Mouse (Mus musculus) embryonic facial prominence, embryonic 14.5 days (tissue): ENCODE measurements around the gene Unc45b. TPM values are rescaled to one million over a fixed set of nuclear protein-coding genes. Genes with fewer than 3 reads are reported as not detected.
A peak's percentile ranks its signal among the peaks of the same experiment; 100 is the strongest.
"Not testable (repeated sequence)": the region's sequence is repeated elsewhere in the genome, so short reads cannot be mapped to it uniquely, and the experiment has no call there.

Source experiments
- ATAC-seq: fragments of 200-750 bp; cut with Nextera tagmentation; 2 replicates; pipeline ENCODE4 v1.8.0; 2017; ENCODE audit warnings: low read depth, moderate number of reproducible peaks, moderate TSS enrichment
- DNase-seq: peaks from one replicate; pipeline ENCODE4 v3.0.0-alpha.2; 2015; ENCODE audit warnings: low spot score
- H3K27ac ChIP-seq: fragments of 300-500 bp; sonication (generic); replicated peaks from 2 replicates; pipeline ENCODE4 v1.5.1; 2014; ENCODE audit warnings: low read depth, mild to moderate bottlenecking, low read length, moderate library complexity
- H3K27me3 ChIP-seq: fragments of 300-500 bp; sonication (generic); replicated peaks from 2 replicates; pipeline ENCODE4 v1.6.1; 2014; ENCODE audit warnings: low read length; ENCODE audit not compliant: control insufficient read depth, insufficient read depth
- H3K36me3 ChIP-seq: fragments of 300-500 bp; sonication (generic); 2 replicates; pipeline ENCODE4 v1.6.1; 2014; ENCODE audit warnings: low read length, mixed read lengths; ENCODE audit not compliant: control insufficient read depth, insufficient read depth
- H3K4me1 ChIP-seq: fragments of 300-500 bp; sonication (generic); 2 replicates; pipeline ENCODE4 v1.6.1; 2014; ENCODE audit warnings: antibody characterized with exemption, low read length; ENCODE audit not compliant: control insufficient read depth, insufficient read depth
- H3K4me2 ChIP-seq: fragments of 300-500 bp; sonication (generic); 2 replicates; pipeline ENCODE4 v1.6.1; 2014; ENCODE audit warnings: low read depth, mild to moderate bottlenecking, low read length, moderate library complexity, mixed read lengths
- H3K4me3 ChIP-seq: fragments of 300-500 bp; sonication (generic); 2 replicates; pipeline ENCODE4 v1.5.1; 2014; ENCODE audit warnings: low read depth, mild to moderate bottlenecking, low read length
- H3K9ac ChIP-seq: fragments of 300-500 bp; sonication (generic); 2 replicates; pipeline ENCODE4 v1.6.1; 2014; ENCODE audit warnings: low read depth, mild to moderate bottlenecking, low read length, moderate library complexity, mixed read lengths
- H3K9me3 ChIP-seq: fragments of 300-500 bp; sonication (generic); 2 replicates; pipeline ENCODE4 v1.6.1; 2016; ENCODE audit warnings: low read length; ENCODE audit not compliant: control insufficient read depth
- WGBS: fragments of 180-500 bp; shearing (Covaris S2); extraction: QIAGEN DNeasy Blood & Tissue Kit; methylation state at CpG from one replicate; pipeline ENCODE4 v1.1.7; 2014; 5-methylcytosine and 5-hydroxymethylcytosine counted together
- polyA plus RNA-seq: library from polyadenylated mRNA; unstranded; fragments of >200 nt; fragmentation: Nextera tagmentation; extraction: Ambion mirVana; gene quantifications from 2 replicates; pipeline ENCODE4 v1.2.1, GENCODE M21; 2014

Unc45b gene
- polyA plus RNA-seq, 1 experiment from 2014 or later = 44.5 TPM

- Histone ChIP-seq H3K4me2 (no peak overlapping the region), H3K4me3 (no peak overlapping the region), H3K27ac (no peak overlapping the region), H3K27me3 (no peaks in the 10 kb centered on the region), H3K36me3 (peaks cover 60% of the 10 kb centered on the region), H3K4me1 (0 out of 2 replicates have a peak, but pooled peaks cover 5% of the 10 kb centered on the region), H3K9ac (no peak overlapping the region), H3K9me3 (no peaks in the 10 kb centered on the region)
- DNase-seq (no peak), ATAC-seq (no peak)
- WGBS = 90% methylated on average over 5 of the region's 5 CpGs
Measured at GRCm38 (mm10) chr11:82905816-82906215, 4.5 kb upstream of the Unc45b start.

GRCm38 (mm10) chr11:82907651-82908607 lies 2.4 kb upstream of the Unc45b start, which contains the start of gene Nle1:
Gene Nle1, minus strand, starts transcription at chr11:82908411.
- ATAC-seq = peak; percentile 81
- no peaks in the 10 kb centered on the region for H3K9me3 ChIP-seq
- DNase-seq = peak; percentile 93
- H3K4me3 ChIP-seq = peak within 1 kb of the TSS; percentile 85
- under 1% methylated on average over 58 of the region's 73 CpGs for WGBS
- H3K36me3 ChIP-seq = peaks cover 39% of the 10 kb centered on the region
- no peaks in the 10 kb centered on the region for H3K27me3 ChIP-seq
- H3K9ac ChIP-seq = peak within 1 kb of the TSS; percentile 86
- peak within 1 kb of the TSS; percentile 80 for H3K4me2 ChIP-seq
- 0 out of 2 replicates have a peak, but pooled peaks cover 5% of the 10 kb centered on the region for H3K4me1 ChIP-seq
- H3K27ac ChIP-seq = no peak within 1 kb of the TSS

- no peak for DNase-seq
- 0 out of 2 replicates have a peak, but pooled peaks cover 5% of the 10 kb centered on the region for H3K4me1 ChIP-seq
- peaks cover 32% of the 10 kb centered on the region for H3K36me3 ChIP-seq
- H3K27me3 ChIP-seq = no peaks in the 10 kb centered on the region
- H3K4me2 ChIP-seq = peak overlapping the region; percentile 80
- 71% methylated on average over 6 of the region's 10 CpGs for WGBS
- H3K4me3 ChIP-seq = peak overlapping the region; percentile 85
- no peak overlapping the region for H3K27ac ChIP-seq
- no peaks in the 10 kb centered on the region for H3K9me3 ChIP-seq
- H3K9ac ChIP-seq = peak overlapping the region; percentile 86
- no peak for ATAC-seq
Measured at GRCm38 (mm10) chr11:82908608-82908989, 1.8 kb upstream of the Unc45b start.

- Histone ChIP-seq H3K27me3 (no peaks in the 10 kb centered on the region), H3K4me2 (no peak overlapping the region), H3K9me3 (no peaks in the 10 kb centered on the region), H3K36me3 (peaks cover 10% of the 10 kb centered on the region; the same call in 1 of the 2 replicates), H3K9ac (no peak overlapping the region), H3K4me1 (0 out of 2 replicates have a peak, but pooled peaks cover 5% of the 10 kb centered on the region), H3K4me3 (no peak overlapping the region), H3K27ac (no peak overlapping the region)
- DNase-seq (peak; percentile 33), ATAC-seq (peak; percentile 46; the same call in 1 of the 2 replicates)
- 79% methylated on average over 11 of the region's 11 CpGs for WGBS
Measured at GRCm38 (mm10) chr11:82910679-82911389, 484 bp downstream of the Unc45b start.

GRCm38 (mm10) chr11:82914711-82915352 lies 4.5 kb downstream of the Unc45b start:
- Histone ChIP-seq H3K4me3 (no peak overlapping the region), H3K36me3 (no peaks in the 10 kb centered on the region)
- 8% methylated on average over 16 of the region's 16 CpGs for WGBS

GRCm38 (mm10) chr11:82920768-82921167 lies 10.4 kb downstream of the Unc45b start:
- WGBS = 46% methylated on average over 9 of the region's 10 CpGs
- H3K9ac ChIP-seq = no peak overlapping the region
- ATAC-seq = no peak

More at GRCm38 (mm10) chr11:82914711-82915352, 4.5 kb downstream of the Unc45b start:
- H3K4me1 ChIP-seq = no peaks in the 10 kb centered on the region
- peak overlapping the region; percentile 34 for H3K4me2 ChIP-seq
- H3K27ac ChIP-seq = no peak overlapping the region
- no peaks in the 10 kb centered on the region for H3K9me3 ChIP-seq
- ATAC-seq (peak; percentile 58; the same call in 1 of the 2 replicates), DNase-seq (peak; percentile 63)
- no peaks in the 10 kb centered on the region for H3K27me3 ChIP-seq
- H3K9ac ChIP-seq = no peak overlapping the region

GRCm38 (mm10) chr11:82921691-82922090 lies 11.3 kb downstream of the Unc45b start:
- Histone ChIP-seq H3K9me3 (no peaks in the 10 kb centered on the region), H3K36me3 (no peaks in the 10 kb centered on the region), H3K4me1 (no peaks in the 10 kb centered on the region), H3K27me3 (peaks cover 5% of the 10 kb centered on the region; the same call in 1 of the 2 replicates), H3K4me3 (no peak overlapping the region), H3K27ac (no peak overlapping the region), H3K4me2 (no peak overlapping the region), H3K9ac (no peak overlapping the region)
- WGBS = 74% methylated on average over 4 of the region's 4 CpGs
- DNase-seq (no peak), ATAC-seq (no peak)

More at GRCm38 (mm10) chr11:82920768-82921167, 10.4 kb downstream of the Unc45b start:
- Histone ChIP-seq H3K27ac (no peak overlapping the region), H3K4me2 (no peak overlapping the region), H3K4me3 (no peak overlapping the region), H3K27me3 (peaks cover 2% of the 10 kb centered on the region; the same call in 1 of the 2 replicates), H3K36me3 (no peaks in the 10 kb centered on the region), H3K9me3 (no peaks in the 10 kb centered on the region), H3K4me1 (no peaks in the 10 kb centered on the region)
- DNase-seq = no peak

- not testable (repeated sequence) for ATAC-seq, H3K4me3 ChIP-seq, H3K9ac ChIP-seq, H3K36me3 ChIP-seq, DNase-seq, H3K9me3 ChIP-seq, H3K4me1 ChIP-seq, H3K4me2 ChIP-seq, H3K27ac ChIP-seq
- WGBS = 85% methylated on average over 6 of the region's 6 CpGs
- peaks cover 17% of the 10 kb centered on the region for H3K27me3 ChIP-seq
Measured at GRCm38 (mm10) chr11:82923910-82924309, 13.6 kb downstream of the Unc45b start.
